Mouse (Mus musculus) neural tube, embryonic 15.5 days (tissue): Measurements from ENCODE around the gene Cdkn2c. TPM values are rescaled to one million over a fixed set of nuclear protein-coding genes. Genes with fewer than 3 reads are reported as not detected.

Source experiments
- ATAC-seq: fragments of 200-750 bp; cut with Nextera tagmentation; 2 replicates; pipeline ENCODE4 v1.8.0; 2017; ENCODE audit warnings: mild to moderate bottlenecking, moderate TSS enrichment, moderate library complexity; ENCODE audit not compliant: low FRiP score
- H3K27ac ChIP-seq: fragments of 300-500 bp; sonication (generic); replicated peaks from 2 replicates; pipeline ENCODE4 v1.5.1; 2015; ENCODE audit warnings: mild to moderate bottlenecking, inconsistent platforms
- H3K27me3 ChIP-seq: fragments of 300-500 bp; sonication (generic); replicated peaks from 2 replicates; pipeline ENCODE4 v1.6.1; 2015; ENCODE audit warnings: inconsistent platforms
- H3K36me3 ChIP-seq: fragments of 300-500 bp; sonication (generic); 2 replicates; pipeline ENCODE4 v1.6.1; 2015; ENCODE audit warnings: inconsistent platforms
- H3K4me1 ChIP-seq: fragments of 300-500 bp; sonication (generic); 2 replicates; pipeline ENCODE4 v1.6.1; 2015; ENCODE audit warnings: inconsistent platforms
- H3K4me2 ChIP-seq: fragments of 300-500 bp; sonication (generic); 2 replicates; pipeline ENCODE4 v1.6.1; 2015; ENCODE audit warnings: inconsistent platforms, mild to moderate bottlenecking, moderate library complexity
- H3K4me3 ChIP-seq: fragments of 300-500 bp; sonication (generic); replicated peaks from 2 replicates; pipeline ENCODE4 v1.5.1; 2015; ENCODE audit warnings: mild to moderate bottlenecking, inconsistent platforms
- H3K9ac ChIP-seq: fragments of 300-500 bp; sonication (generic); replicated peaks from 2 replicates; pipeline ENCODE4 v1.6.1; 2015; ENCODE audit warnings: mild to moderate bottlenecking, inconsistent platforms
- H3K9me3 ChIP-seq: fragments of 300-500 bp; sonication (generic); replicated peaks from 2 replicates; pipeline ENCODE4 v1.6.1; 2016; ENCODE audit warnings: inconsistent platforms
- WGBS: fragments of 180-500 bp; shearing (Covaris S2); methylation state at CpG from one replicate; pipeline ENCODE4 v1.1.7; 2015; ENCODE audit warnings: mixed read lengths; 5-methylcytosine and 5-hydroxymethylcytosine counted together
- polyA plus RNA-seq: library from polyadenylated mRNA; unstranded; fragments of >200 nt; fragmentation: Nextera tagmentation; extraction: Ambion mirVana; gene quantifications from 2 replicates; pipeline ENCODE4 v1.2.1, GENCODE M21; 2015

Gene Cdkn2c
- polyA plus RNA-seq, 1 experiment from 2014 or later = 3.3 TPM

- Histone ChIP-seq H3K27me3 (peaks cover 62% of the 10 kb centered on the region), H3K27ac (no peak overlapping the region), H3K9ac (no peak overlapping the region), H3K9me3 (no peaks in the 10 kb centered on the region), H3K4me2 (no peak overlapping the region), H3K4me3 (no peak overlapping the region), H3K36me3 (no peaks in the 10 kb centered on the region), H3K4me1 (peaks cover 9% of the 10 kb centered on the region)
- WGBS = 15% methylated on average over 4 of the region's 4 CpGs
- ATAC-seq = no peak
Measured at GRCm38 (mm10) chr4:109656301-109656700, 10.7 kb downstream of the Cdkn2c start.

- Histone ChIP-seq H3K36me3 (no peaks in the 10 kb centered on the region), H3K27me3 (peaks cover 58% of the 10 kb centered on the region), H3K4me3 (no peak overlapping the region), H3K9ac (no peak overlapping the region), H3K4me2 (no peak overlapping the region), H3K9me3 (no peaks in the 10 kb centered on the region), H3K27ac (no peak overlapping the region), H3K4me1 (peaks cover 9% of the 10 kb centered on the region)
- ATAC-seq = no peak
- 46% methylated on average over 2 of the region's 2 CpGs for WGBS
Measured at GRCm38 (mm10) chr4:109655738-109656137, 11.3 kb downstream of the Cdkn2c start.

DNA sequence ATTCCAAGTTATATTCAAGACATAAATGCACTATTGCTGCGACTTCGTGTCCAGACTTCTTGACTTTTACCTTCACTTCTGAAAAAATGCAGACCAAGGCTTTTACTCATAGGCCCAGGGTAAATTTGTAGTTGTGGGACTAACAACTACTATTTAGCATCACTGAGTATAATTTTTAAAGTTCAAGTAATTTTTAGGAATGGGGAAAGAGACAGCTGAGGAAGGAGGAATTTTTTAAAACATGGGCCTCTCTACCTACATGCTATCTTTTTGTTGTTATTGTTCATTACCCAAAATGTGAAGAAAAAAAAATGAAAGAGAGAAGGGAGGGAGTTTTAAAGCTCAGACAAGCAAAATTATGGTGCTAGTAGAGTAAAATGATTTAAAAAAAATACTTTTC lies 12.3 kb downstream of the Cdkn2c start:
- H3K36me3 ChIP-seq = no peaks in the 10 kb centered on the region
- no peak overlapping the region for H3K4me3 ChIP-seq
- H3K9ac ChIP-seq = no peak overlapping the region
- ATAC-seq = no peak
- no peak overlapping the region for H3K4me2 ChIP-seq
- no peaks in the 10 kb centered on the region for H3K9me3 ChIP-seq
- H3K27ac ChIP-seq = no peak overlapping the region
- peaks cover 50% of the 10 kb centered on the region for H3K27me3 ChIP-seq
- 56% methylated on average over 2 of the region's 2 CpGs for WGBS
- H3K4me1 ChIP-seq = peaks cover 9% of the 10 kb centered on the region

DNA sequence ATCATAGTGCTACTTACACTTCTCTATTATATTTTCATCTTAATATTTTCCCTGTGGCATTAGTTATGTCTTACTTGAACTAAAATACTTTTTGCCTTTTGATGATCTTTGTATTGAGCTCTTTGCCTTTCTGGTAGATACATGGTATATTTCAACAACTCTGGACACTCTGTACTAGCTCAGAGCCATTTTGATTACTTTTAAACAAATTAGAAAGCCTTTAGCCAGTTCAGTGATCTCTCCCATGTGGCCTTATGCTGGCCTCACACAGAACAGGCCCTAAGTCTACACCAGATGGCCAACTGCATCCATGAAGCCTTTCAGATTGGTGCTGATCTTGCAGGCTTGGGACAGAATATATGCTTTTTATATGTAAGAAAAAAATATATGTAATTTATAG lies 13.7 kb downstream of the Cdkn2c start:
- Histone ChIP-seq H3K27me3 (peaks cover 38% of the 10 kb centered on the region), H3K4me3 (no peak overlapping the region), H3K9ac (no peak overlapping the region), H3K27ac (no peak overlapping the region), H3K4me1 (peaks cover 9% of the 10 kb centered on the region), H3K4me2 (no peak overlapping the region), H3K36me3 (no peaks in the 10 kb centered on the region), H3K9me3 (no peaks in the 10 kb centered on the region)
- no peak for ATAC-seq

- Histone ChIP-seq H3K4me1 (no peaks in the 10 kb centered on the region), H3K9me3 (no peaks in the 10 kb centered on the region), H3K27ac (no peak overlapping the region), H3K9ac (no peak overlapping the region), H3K4me2 (no peak overlapping the region), H3K4me3 (no peak overlapping the region), H3K36me3 (no peaks in the 10 kb centered on the region), H3K27me3 (peaks cover 11% of the 10 kb centered on the region)
- no peak for ATAC-seq
- WGBS = 85% methylated on average over 5 of the region's 5 CpGs
Measured at GRCm38 (mm10) chr4:109649331-109649730, 17.7 kb downstream of the Cdkn2c start.

DNA sequence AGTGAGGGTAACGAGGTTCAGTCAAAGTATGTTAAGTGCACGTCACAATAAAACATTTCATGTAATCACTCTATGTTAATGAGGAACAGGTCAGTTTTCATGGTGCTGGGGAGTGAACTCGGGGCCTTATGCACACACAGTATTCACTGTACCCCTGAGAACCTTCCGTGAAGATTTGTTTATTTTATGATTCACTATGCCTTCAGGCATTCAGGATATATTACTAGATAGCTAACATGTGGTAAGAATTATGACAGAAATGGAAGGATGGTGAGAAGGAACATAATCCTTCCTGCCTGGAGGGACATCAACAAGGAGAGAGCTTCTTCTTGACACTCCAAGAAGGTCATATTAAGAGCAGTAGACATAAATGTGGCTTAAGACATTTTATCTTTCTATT lies 19.7 kb downstream of the Cdkn2c start:
- WGBS = 81% methylated on average over 4 of the region's 4 CpGs
- no peak for ATAC-seq
- H3K9ac ChIP-seq = no peak overlapping the region

DNA sequence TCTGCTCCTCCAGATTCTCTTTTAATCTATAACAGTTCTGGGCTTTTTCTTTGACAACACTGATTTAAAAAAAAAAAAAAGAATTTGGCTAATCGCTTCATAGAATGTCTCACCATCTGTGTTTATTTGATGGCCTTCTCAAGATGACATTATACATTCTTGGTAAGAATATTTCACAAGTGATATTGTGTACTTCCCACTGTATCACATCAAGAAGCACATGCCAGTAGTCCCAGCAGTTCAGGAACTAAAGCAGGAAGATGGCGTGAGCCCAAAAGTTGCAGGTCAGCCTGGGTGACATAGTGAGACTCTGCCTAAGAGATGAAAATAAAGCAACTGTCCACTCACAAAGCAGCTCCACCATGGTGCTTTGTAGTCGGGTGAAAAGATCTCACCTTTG lies 25.5 kb downstream of the Cdkn2c start:
- no peak for ATAC-seq
- Histone ChIP-seq H3K27ac (no peak overlapping the region), H3K9ac (no peak overlapping the region), H3K4me3 (no peak overlapping the region), H3K9me3 (no peaks in the 10 kb centered on the region), H3K36me3 (no peaks in the 10 kb centered on the region), H3K4me1 (no peaks in the 10 kb centered on the region), H3K4me2 (no peak overlapping the region), H3K27me3 (no peaks in the 10 kb centered on the region)
- 80% methylated on average over 3 of the region's 3 CpGs for whole genome bisulfite sequencing

More for the DNA sequence above, 19.7 kb downstream of the Cdkn2c start:
- Histone ChIP-seq H3K27me3 (peaks cover 6% of the 10 kb centered on the region), H3K9me3 (no peaks in the 10 kb centered on the region), H3K36me3 (no peaks in the 10 kb centered on the region), H3K27ac (no peak overlapping the region), H3K4me1 (no peaks in the 10 kb centered on the region), H3K4me2 (no peak overlapping the region), H3K4me3 (no peak overlapping the region)

DNA sequence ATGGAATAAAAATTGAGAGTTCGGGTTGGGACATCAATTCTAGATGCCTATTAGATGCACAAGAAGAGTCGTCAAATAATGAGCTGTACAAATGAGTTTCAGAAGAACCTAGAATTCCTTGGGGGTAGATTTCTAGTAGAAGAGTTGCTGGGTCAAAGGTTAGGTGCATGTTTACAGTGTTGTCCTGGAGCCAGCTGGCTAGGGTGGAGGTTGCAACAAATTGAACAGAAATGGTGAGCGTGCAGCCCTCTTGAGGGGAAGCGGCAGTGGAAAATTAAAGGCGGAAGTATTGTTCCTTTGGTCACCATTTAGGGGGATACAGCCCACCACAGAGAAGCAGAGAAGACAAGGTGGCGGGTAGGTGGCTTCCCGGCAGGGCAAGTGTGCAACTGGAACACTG lies 26.8 kb downstream of the Cdkn2c start:
- 93% methylated on average over 7 of the region's 7 CpGs for WGBS
- Histone ChIP-seq H3K4me1 (no peaks in the 10 kb centered on the region), H3K36me3 (no peaks in the 10 kb centered on the region), H3K9ac (no peak overlapping the region), H3K4me2 (no peak overlapping the region), H3K4me3 (no peak overlapping the region), H3K9me3 (no peaks in the 10 kb centered on the region), H3K27ac (no peak overlapping the region), H3K27me3 (no peaks in the 10 kb centered on the region)
- ATAC-seq = no peak

GRCm38 (mm10) chr4:109639356-109639755 lies 27.6 kb downstream of the Cdkn2c start:
- 89% methylated on average over 9 of the region's 9 CpGs for WGBS
- H3K27ac ChIP-seq = no peak overlapping the region
- no peaks in the 10 kb centered on the region for H3K9me3 ChIP-seq
- H3K36me3 ChIP-seq = no peaks in the 10 kb centered on the region
- H3K4me2 ChIP-seq = no peak overlapping the region
- no peak for ATAC-seq
- H3K27me3 ChIP-seq = no peaks in the 10 kb centered on the region
- H3K4me1 ChIP-seq = no peaks in the 10 kb centered on the region
- no peak overlapping the region for H3K4me3 ChIP-seq
- no peak overlapping the region for H3K9ac ChIP-seq

- H3K27ac ChIP-seq = no peak overlapping the region
- H3K4me2 ChIP-seq = no peak overlapping the region
- H3K4me1 ChIP-seq = no peaks in the 10 kb centered on the region
- ATAC-seq = no peak
- no peaks in the 10 kb centered on the region for H3K27me3 ChIP-seq
- no peak overlapping the region for H3K9ac ChIP-seq
- no peaks in the 10 kb centered on the region for H3K9me3 ChIP-seq
- 95% methylated on average over 2 of the region's 2 CpGs for WGBS
- H3K4me3 ChIP-seq = no peak overlapping the region
- H3K36me3 ChIP-seq = no peaks in the 10 kb centered on the region
Measured at GRCm38 (mm10) chr4:109634971-109635370, 32.0 kb downstream of the Cdkn2c start.

DNA sequence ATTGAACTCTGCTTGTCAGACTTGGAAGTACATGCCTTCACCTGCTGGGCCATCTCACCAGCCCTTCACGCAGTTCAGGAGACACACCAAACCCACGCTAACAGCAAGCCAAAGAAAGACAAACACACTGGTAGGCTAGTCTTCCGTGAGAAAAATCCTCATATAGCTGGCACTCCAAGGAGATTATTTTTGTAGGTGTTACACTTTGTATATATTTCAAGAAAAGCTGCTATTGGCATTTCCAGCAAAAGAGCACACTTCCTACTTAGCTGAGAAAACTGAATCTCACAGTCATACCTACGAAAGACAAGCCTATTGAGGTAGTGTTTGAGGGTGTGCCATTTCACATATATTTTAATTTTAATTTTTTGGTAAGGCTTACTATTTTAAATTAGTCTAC lies 36.0 kb downstream of the Cdkn2c start:
- ATAC-seq = no peak
- 90% methylated on average over 4 of the region's 4 CpGs for WGBS
- no peaks in the 10 kb centered on the region for H3K27me3 ChIP-seq
- no peak overlapping the region for H3K9ac ChIP-seq
- no peak overlapping the region for H3K27ac ChIP-seq
- no peaks in the 10 kb centered on the region for H3K4me1 ChIP-seq
- H3K4me3 ChIP-seq = no peak overlapping the region
- H3K36me3 ChIP-seq = no peaks in the 10 kb centered on the region
- H3K9me3 ChIP-seq = no peaks in the 10 kb centered on the region
- H3K4me2 ChIP-seq = no peak overlapping the region

GRCm38 (mm10) chr4:109630215-109630614 lies 36.8 kb downstream of the Cdkn2c start:
- Histone ChIP-seq H3K4me1 (no peaks in the 10 kb centered on the region), H3K27me3 (no peaks in the 10 kb centered on the region), H3K4me2 (no peak overlapping the region), H3K4me3 (no peak overlapping the region), H3K27ac (no peak overlapping the region), H3K9me3 (no peaks in the 10 kb centered on the region), H3K9ac (no peak overlapping the region), H3K36me3 (no peaks in the 10 kb centered on the region)
- no peak for ATAC-seq
- 82% methylated on average over 2 of the region's 2 CpGs for WGBS

DNA sequence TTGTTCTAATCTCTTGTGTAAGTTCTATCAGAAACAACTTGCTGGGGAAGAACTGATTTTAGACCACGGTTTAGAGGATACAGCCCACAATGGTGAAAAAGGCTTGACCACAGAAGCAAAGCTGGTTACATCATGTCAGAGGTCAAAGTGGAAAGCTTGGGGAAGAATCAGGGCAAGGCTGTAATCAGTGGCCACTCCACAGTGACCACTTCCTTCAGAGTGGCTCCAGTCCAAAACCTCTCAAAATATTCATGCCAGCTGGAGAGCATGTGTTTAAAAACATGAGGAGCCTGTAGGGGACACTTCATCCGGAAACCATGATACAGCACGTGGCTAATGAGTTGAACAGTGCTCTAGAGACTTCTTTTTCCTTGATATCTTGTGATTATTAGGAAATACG lies 54.4 kb downstream of the Cdkn2c start:
- Histone ChIP-seq H3K4me3 (no peak overlapping the region), H3K4me1 (no peaks in the 10 kb centered on the region), H3K27ac (no peak overlapping the region), H3K36me3 (no peaks in the 10 kb centered on the region), H3K27me3 (no peaks in the 10 kb centered on the region), H3K4me2 (no peak overlapping the region), H3K9me3 (no peaks in the 10 kb centered on the region), H3K9ac (no peak overlapping the region)
- 76% methylated on average over 4 of the region's 4 CpGs for WGBS
- no peak for ATAC-seq
